Mouse (Mus musculus) adrenal gland, postnatal 25 days (tissue): ENCODE results near the gene Gm15091. TPM values are rescaled to one million over a fixed set of nuclear protein-coding genes. Genes with fewer than 3 reads are reported as not detected.
"Not testable (repeated sequence)": the region's sequence is repeated elsewhere in the genome, so short reads cannot be mapped to it uniquely, and the experiment has no call there.

Source experiments
- DNase-seq: peaks from one replicate; pipeline ENCODE4 v3.0.0; 2021; ENCODE audit warnings: mixed read lengths
- long read RNA-seq: library from polyadenylated mRNA; stranded (forward); transcript quantifications from one replicate; pipeline ENCODE4 v2.0.0, GENCODE M21; 2021
- total RNA-seq: library from RNA; stranded (reverse); gene quantifications from 2 replicates; pipeline ENCODE4 v1.2.3, GENCODE M21; 2021

The Gm15091 gene
- not detected in 2 replicates for total RNA-seq
- long read RNA-seq: 0 reads

DNA sequence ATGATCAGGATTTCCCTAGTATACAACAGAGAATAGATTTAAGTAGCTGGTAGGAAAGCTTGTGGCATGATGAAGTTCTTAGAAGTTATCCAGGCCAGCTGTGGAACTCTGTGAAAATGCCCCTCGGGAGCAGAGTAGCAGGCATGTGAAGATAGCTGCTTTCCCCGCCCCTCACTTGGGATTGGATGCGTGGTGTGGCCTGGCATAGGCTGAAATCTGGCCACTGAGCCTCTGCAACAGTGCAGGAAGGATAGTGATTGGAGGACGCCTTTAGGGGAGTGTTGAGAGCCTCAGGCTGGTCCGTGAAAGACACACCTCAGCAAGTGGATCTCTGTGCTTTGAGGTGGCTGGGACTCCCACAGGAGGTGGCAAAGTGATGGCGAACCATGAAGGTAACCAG, at the start of gene Gm15091:
Gene Gm15091 (plus strand): TSS at position 301 of the 400 bp plus-strand sequence.
- not testable (repeated sequence) for DNase-seq

Other genes starting within 250 kb of the Gm15091 start
- gene Gm15097, start 157.2 kb upstream of the Gm15091 start, total RNA-seq: not detected in 2 replicates